Mouse (Mus musculus): ENCODE measurements around the gene Kcns1. TPM values are rescaled to one million over a fixed set of nuclear protein-coding genes. Genes with fewer than 3 reads are reported as not detected.
"Not testable (repeated sequence)": the region's sequence is repeated elsewhere in the genome, so short reads cannot be mapped to it uniquely, and the experiment has no call there.

Kcns1 gene
- 2.3 TPM in 2 replicates for polyA plus RNA-seq (2012; rRNA removed)

GRCm38 (mm10) chr2:164170902-164171301 is at the start of gene Kcns1:
TSS of gene Kcns1 (minus strand) at chr2:164171113.
- no peak for TF ChIP-seq POLR2A (IDR thresholded peaks at IDR 0.05; ENCODE audit: borderline replicate concordance, insufficient read depth, low read length)
- no peak for TF ChIP-seq CTCF (IDR thresholded peaks at IDR 0.05; ENCODE audit: borderline replicate concordance, insufficient read depth, low read depth, low read length)
- Histone ChIP-seq H3K27ac (ENCODE audit: insufficient read depth, low read length) (no peak within 1 kb of the TSS), H3K4me1 (ENCODE audit: control insufficient read depth, insufficient read depth, low read length) (0 out of 2 replicates have a peak, but pooled peaks cover 4% of the 10 kb centered on the region), H3K4me3 (replicated peaks; ENCODE audit: insufficient read depth, low read depth, low read length) (peak within 1 kb of the TSS; percentile 1), H3K27me3 (ENCODE audit: control insufficient read depth, insufficient read depth, low read length) (peaks cover 3% of the 10 kb centered on the region; the same call in 1 of the 2 replicates)
- WGBS = 3% methylated on average over 27 of the region's 29 CpGs
- DNase-seq = no peak

GRCm38 (mm10) chr2:164219295-164219694 is 48.4 kb upstream of the Kcns1 start:
- no peak overlapping the region for H3K27ac ChIP-seq (ENCODE audit: insufficient read depth, low read length)
- no peaks in the 10 kb centered on the region; the same call in 1 of the 2 replicates for H3K4me1 ChIP-seq (ENCODE audit: control insufficient read depth, insufficient read depth, low read length)
- DNase-seq = no peak
- 87% methylated on average over 9 of the region's 9 CpGs for WGBS
- TF ChIP-seq CTCF (IDR thresholded peaks at IDR 0.05; ENCODE audit: borderline replicate concordance, insufficient read depth, low read depth, low read length) (no peak), POLR2A (IDR thresholded peaks at IDR 0.05; ENCODE audit: borderline replicate concordance, insufficient read depth, low read length) (no peak)
- H3K27me3 ChIP-seq (ENCODE audit: control insufficient read depth, insufficient read depth, low read length) = no peaks in the 10 kb centered on the region
- no peak overlapping the region for H3K4me3 ChIP-seq (replicated peaks; ENCODE audit: insufficient read depth, low read depth, low read length)

GRCm38 (mm10) chr2:164212711-164213110 is 41.8 kb upstream of the Kcns1 start:
- 38% methylated on average over 5 of the region's 5 CpGs for WGBS
- peak; percentile 20 to 33 for DNase-seq
- Histone ChIP-seq H3K4me1 (ENCODE audit: control insufficient read depth, insufficient read depth, low read length) (no peaks in the 10 kb centered on the region; the same call in 1 of the 2 replicates), H3K27me3 (ENCODE audit: control insufficient read depth, insufficient read depth, low read length) (no peaks in the 10 kb centered on the region), H3K27ac (ENCODE audit: insufficient read depth, low read length) (no peak overlapping the region), H3K4me3 (replicated peaks; ENCODE audit: insufficient read depth, low read depth, low read length) (no peak overlapping the region)
- TF ChIP-seq POLR2A (IDR thresholded peaks at IDR 0.05; ENCODE audit: borderline replicate concordance, insufficient read depth, low read length) (no peak), CTCF (IDR thresholded peaks at IDR 0.05; ENCODE audit: borderline replicate concordance, insufficient read depth, low read depth, low read length) (no peak)

GRCm38 (mm10) chr2:164210892-164211291 is 40.0 kb upstream of the Kcns1 start:
- Histone ChIP-seq H3K27ac (ENCODE audit: insufficient read depth, low read length) (no peak overlapping the region), H3K27me3 (ENCODE audit: control insufficient read depth, insufficient read depth, low read length) (no peaks in the 10 kb centered on the region), H3K4me3 (replicated peaks; ENCODE audit: insufficient read depth, low read depth, low read length) (no peak overlapping the region), H3K4me1 (ENCODE audit: control insufficient read depth, insufficient read depth, low read length) (peaks cover 3% of the 10 kb centered on the region)
- TF ChIP-seq POLR2A (IDR thresholded peaks at IDR 0.05; ENCODE audit: borderline replicate concordance, insufficient read depth, low read length) (no peak), CTCF (IDR thresholded peaks at IDR 0.05; ENCODE audit: borderline replicate concordance, insufficient read depth, low read depth, low read length) (no peak)
- DNase-seq = no peak
- WGBS = 80% methylated on average over 4 of the region's 4 CpGs

- peak; percentile 74 to 93 for DNase-seq
- Histone ChIP-seq H3K4me3 (replicated peaks; ENCODE audit: insufficient read depth, low read depth, low read length) (no peak overlapping the region), H3K4me1 (ENCODE audit: control insufficient read depth, insufficient read depth, low read length) (peaks cover 3% of the 10 kb centered on the region), H3K27me3 (ENCODE audit: control insufficient read depth, insufficient read depth, low read length) (no peaks in the 10 kb centered on the region), H3K27ac (ENCODE audit: insufficient read depth, low read length) (no peak overlapping the region)
- no peak for TF ChIP-seq POLR2A (IDR thresholded peaks at IDR 0.05; ENCODE audit: borderline replicate concordance, insufficient read depth, low read length)
- WGBS = 15% methylated on average over 4 of the region's 4 CpGs
Observed at GRCm38 (mm10) chr2:164206676-164207075, 35.8 kb upstream of the Kcns1 start.

- not testable (repeated sequence) for H3K27ac ChIP-seq (ENCODE audit: insufficient read depth, low read length); H3K4me1 ChIP-seq (ENCODE audit: control insufficient read depth, insufficient read depth, low read length); H3K27me3 ChIP-seq (ENCODE audit: control insufficient read depth, insufficient read depth, low read length); H3K4me3 ChIP-seq (replicated peaks; ENCODE audit: insufficient read depth, low read depth, low read length); DNase-seq
- WGBS = 88% methylated on average over 10 of the region's 10 CpGs
Observed at GRCm38 (mm10) chr2:164206011-164206410, 35.1 kb upstream of the Kcns1 start.

- no peak for DNase-seq
- TF ChIP-seq POLR2A (IDR thresholded peaks at IDR 0.05; ENCODE audit: borderline replicate concordance, insufficient read depth, low read length) = no peak
- TF ChIP-seq CTCF (IDR thresholded peaks at IDR 0.05; ENCODE audit: borderline replicate concordance, insufficient read depth, low read depth, low read length) = no peak
- no peaks in the 10 kb centered on the region for H3K4me1 ChIP-seq (ENCODE audit: control insufficient read depth, insufficient read depth, low read length)
- H3K4me3 ChIP-seq (replicated peaks; ENCODE audit: insufficient read depth, low read depth, low read length) = no peak within 1 kb of the TSS
- 79% methylated on average over 20 of the region's 20 CpGs for WGBS
- no peak within 1 kb of the TSS for H3K27ac ChIP-seq (ENCODE audit: insufficient read depth, low read length)
- H3K27me3 ChIP-seq (ENCODE audit: control insufficient read depth, insufficient read depth, low read length) = no peaks in the 10 kb centered on the region
Observed at GRCm38 (mm10) chr2:164199626-164200327, 28.9 kb upstream of the Kcns1 start, which contains the start of gene Wfdc15a. TSS of gene Wfdc15a (minus strand) at chr2:164200130.

- Histone ChIP-seq H3K4me1 (ENCODE audit: control insufficient read depth, insufficient read depth, low read length) (no peaks in the 10 kb centered on the region), H3K4me3 (replicated peaks; ENCODE audit: insufficient read depth, low read depth, low read length) (no peak overlapping the region), H3K27me3 (ENCODE audit: control insufficient read depth, insufficient read depth, low read length) (no peaks in the 10 kb centered on the region), H3K27ac (ENCODE audit: insufficient read depth, low read length) (no peak overlapping the region)
- TF ChIP-seq POLR2A (IDR thresholded peaks at IDR 0.05; ENCODE audit: borderline replicate concordance, insufficient read depth, low read length) = no peak
- TF ChIP-seq CTCF (IDR thresholded peaks at IDR 0.05; ENCODE audit: borderline replicate concordance, insufficient read depth, low read depth, low read length) = no peak
- 71% methylated on average over 5 of the region's 5 CpGs for WGBS
- no peak for DNase-seq
Observed at GRCm38 (mm10) chr2:164196700-164196990, 25.7 kb upstream of the Kcns1 start.
